Mouse (Mus musculus): ENCODE results near the gene Hist1h2af.
A peak's percentile ranks its signal among the peaks of the same experiment; 100 is the strongest.

Hist1h2af gene

GRCm38 (mm10) chr13:23515281-23515680 is 18.4 kb upstream of the Hist1h2af start:
- DNase-seq (ENCODE audit: low spot score) = no peak

GRCm38 (mm10) chr13:23515826-23516620 is 17.7 kb upstream of the Hist1h2af start:
- DNase-seq (ENCODE audit: low spot score) = no peak

GRCm38 (mm10) chr13:23516822-23517602 is 16.7 kb upstream of the Hist1h2af start:
- no peak for DNase-seq (ENCODE audit: low spot score)

- peak; percentile 97 for DNase-seq (ENCODE audit: low spot score)
Measured at GRCm38 (mm10) chr13:23517603-23518294, 16.0 kb upstream of the Hist1h2af start.

GRCm38 (mm10) chr13:23518295-23518603 is 15.5 kb upstream of the Hist1h2af start:
- DNase-seq (ENCODE audit: low spot score) = no peak

- DNase-seq (ENCODE audit: low spot score) = peak; percentile 88
Measured at GRCm38 (mm10) chr13:23518885-23519284, 14.8 kb upstream of the Hist1h2af start.

GRCm38 (mm10) chr13:23519416-23519815 is 14.3 kb upstream of the Hist1h2af start:
- DNase-seq (ENCODE audit: low spot score) = peak; percentile 84

GRCm38 (mm10) chr13:23521703-23522102 is 12.0 kb upstream of the Hist1h2af start:
- DNase-seq (ENCODE audit: low spot score) = peak; percentile 57

- no peak for DNase-seq (ENCODE audit: low spot score)
Measured at GRCm38 (mm10) chr13:23523976-23524375, 9.7 kb upstream of the Hist1h2af start.

- peak; percentile 68 for DNase-seq (ENCODE audit: low spot score)
Measured at GRCm38 (mm10) chr13:23524654-23525053, 9.1 kb upstream of the Hist1h2af start.

GRCm38 (mm10) chr13:23525901-23526300 is 7.8 kb upstream of the Hist1h2af start:
- DNase-seq (ENCODE audit: low spot score) = no peak

- peak; percentile 99 for DNase-seq (ENCODE audit: low spot score)
Measured at GRCm38 (mm10) chr13:23526312-23526711, 7.4 kb upstream of the Hist1h2af start.

- no peak for DNase-seq (ENCODE audit: low spot score)
Measured at GRCm38 (mm10) chr13:23529005-23529404, 4.7 kb upstream of the Hist1h2af start.

GRCm38 (mm10) chr13:23529480-23530165 is 4.1 kb upstream of the Hist1h2af start:
- no peak for DNase-seq (ENCODE audit: low spot score)

GRCm38 (mm10) chr13:23530181-23530900 is 3.4 kb upstream of the Hist1h2af start:
- DNase-seq (ENCODE audit: low spot score) = peak; percentile 79

- DNase-seq (ENCODE audit: low spot score) = peak; percentile 99
Measured at GRCm38 (mm10) chr13:23530901-23531875, 2.5 kb upstream of the Hist1h2af start, which contains the start of gene Hist1h4h. Gene Hist1h4h, plus strand, starts transcription at chr13:23531050.

- DNase-seq (ENCODE audit: low spot score) = no peak
Measured at GRCm38 (mm10) chr13:23532262-23533075, 1.2 kb upstream of the Hist1h2af start.

- no peak for DNase-seq (ENCODE audit: low spot score)
Measured at GRCm38 (mm10) chr13:23534368-23535131, 844 bp downstream of the Hist1h2af start.
